Mouse (Mus musculus) ES-E14 (cell line): ENCODE measurements around the gene Arl15.

Experiments used
- CHD2 ChIP-seq: IDR thresholded peaks from 2 replicates; pipeline ENCODE4 v1.6.1; 2014; ENCODE audit warnings: mild to moderate bottlenecking, low read depth, low read length, inconsistent platforms
- ZNF384 ChIP-seq: IDR thresholded peaks from 2 replicates; pipeline ENCODE4 v1.6.1; 2012; ENCODE audit warnings: low read depth, low read length, inconsistent platforms

GRCm38 (mm10) chr13:113774799-113775198 lies 19.5 kb upstream of the Arl15 start:
- no peak for TF ChIP-seq ZNF384
- no peak for TF ChIP-seq CHD2
